Mouse (Mus musculus): ENCODE measurements around the gene Prkcb.

Prkcb gene

GRCm38 (mm10) chr7:122402041-122402440 is 113.5 kb downstream of the Prkcb start:
- DNase-seq (ENCODE audit: low spot score), result no peak

DNA sequence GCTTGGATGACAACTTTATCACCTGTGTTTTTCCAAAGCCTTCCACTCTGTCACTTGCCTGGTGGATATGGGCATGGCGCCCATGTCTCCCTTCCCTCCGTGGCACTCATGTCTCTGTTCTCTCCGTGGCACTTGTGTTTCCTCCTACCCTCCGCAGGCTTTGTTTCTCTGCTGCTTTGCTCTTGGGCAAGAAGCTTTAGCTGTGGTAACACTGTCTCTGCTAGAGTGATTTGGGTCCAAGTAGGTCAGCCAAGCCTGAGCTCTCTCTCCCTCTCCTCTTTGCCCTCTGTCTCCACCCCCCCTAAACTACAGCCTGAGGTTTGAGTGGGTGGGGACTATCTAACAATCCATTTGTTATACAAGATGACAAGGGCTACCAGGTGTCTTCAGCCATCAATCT is 114.8 kb downstream of the Prkcb start:
- no peak for DNase-seq (ENCODE audit: low spot score)

GRCm38 (mm10) chr7:122404571-122405393 is 116.2 kb downstream of the Prkcb start:
- DNase-seq (ENCODE audit: low spot score), result peak; percentile 82

GRCm38 (mm10) chr7:122406625-122407024 is 118.1 kb downstream of the Prkcb start:
- DNase-seq (ENCODE audit: low spot score), result no peak

- no peak for DNase-seq (ENCODE audit: low spot score)
Observed at GRCm38 (mm10) chr7:122409945-122410344, 121.4 kb downstream of the Prkcb start.

GRCm38 (mm10) chr7:122410873-122411272 is 122.3 kb downstream of the Prkcb start:
- DNase-seq (ENCODE audit: low spot score), result no peak

- no peak for DNase-seq (ENCODE audit: low spot score)
Observed at GRCm38 (mm10) chr7:122413231-122413630, 124.7 kb downstream of the Prkcb start.

DNA sequence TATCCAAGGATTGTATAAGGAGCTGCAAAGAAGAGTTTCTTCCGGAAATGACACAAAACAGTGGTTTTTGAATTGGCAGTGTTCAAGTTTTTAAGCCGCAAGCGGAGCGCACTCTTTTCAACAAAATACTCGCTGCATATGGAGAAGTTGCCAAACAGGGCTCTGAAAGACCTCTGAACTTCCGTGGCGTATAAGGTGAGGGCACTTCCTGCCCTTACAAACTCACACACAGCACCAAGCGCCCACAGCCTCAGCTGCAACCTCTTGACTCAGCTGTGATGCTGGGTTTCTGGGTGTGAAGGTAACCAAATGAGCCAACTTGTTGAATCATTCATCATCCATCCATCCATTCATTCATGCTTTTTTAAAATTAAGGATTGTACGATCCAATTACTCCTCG is 125.6 kb downstream of the Prkcb start:
- DNase-seq (ENCODE audit: low spot score), result no peak

DNA sequence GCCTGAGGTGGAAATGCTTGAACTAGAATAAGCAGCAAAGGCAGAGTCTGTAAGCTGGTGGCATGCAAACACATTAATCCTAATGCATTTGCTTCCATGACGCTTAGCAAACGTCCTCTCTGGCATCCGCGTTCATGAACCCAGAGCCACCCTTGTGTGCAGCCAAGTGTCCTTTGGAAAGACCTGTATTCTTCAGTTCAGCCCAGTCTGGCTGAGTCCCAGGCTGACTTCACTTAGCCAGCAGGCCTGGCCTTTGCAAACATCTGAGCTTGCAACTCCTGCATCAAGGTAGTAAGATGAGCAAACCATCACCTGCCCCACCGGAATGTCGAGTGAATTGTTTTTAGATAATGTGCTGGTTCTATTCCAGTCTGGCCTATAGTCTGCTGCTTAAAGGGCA is 126.1 kb downstream of the Prkcb start:
- no peak for DNase-seq (ENCODE audit: low spot score)

DNA sequence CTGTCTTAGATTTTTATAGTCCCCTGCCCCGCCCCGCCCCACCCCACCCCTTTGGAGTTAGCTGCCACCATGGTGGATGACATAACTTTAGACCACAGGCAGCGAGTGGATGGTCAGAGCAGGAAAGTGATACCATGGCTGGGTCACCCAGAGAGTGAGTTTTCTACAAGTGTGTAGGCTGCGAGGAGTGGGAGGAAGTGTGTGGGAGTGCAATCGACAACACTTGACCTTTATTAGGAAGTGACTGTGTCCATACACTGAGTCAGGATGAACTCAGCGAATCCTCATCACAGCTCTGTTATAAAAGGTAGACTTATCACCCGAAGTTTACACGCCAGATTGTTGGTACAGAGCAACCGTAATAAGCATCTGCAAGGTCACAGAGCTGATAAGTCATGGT is 126.8 kb downstream of the Prkcb start:
- DNase-seq (ENCODE audit: low spot score), result no peak

DNA sequence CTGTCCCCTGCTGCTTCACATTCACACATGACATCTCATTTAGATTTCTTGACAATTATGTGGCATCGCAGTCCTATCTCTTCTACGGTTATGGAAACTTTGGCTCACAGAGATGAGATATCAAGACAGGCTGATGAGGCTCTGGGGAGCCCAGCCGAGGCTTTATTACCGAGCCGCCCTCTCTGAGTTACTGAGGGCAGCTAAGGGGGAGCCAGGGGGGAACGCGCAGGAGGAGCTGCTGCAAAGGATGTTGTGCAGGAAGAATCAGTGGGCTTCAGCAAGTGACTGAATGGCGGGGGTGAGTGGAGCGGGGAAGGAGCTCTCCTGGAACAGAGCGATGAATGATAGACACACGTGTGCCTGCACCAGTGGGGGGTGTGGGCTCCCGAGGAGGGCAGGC is 127.4 kb downstream of the Prkcb start:
- DNase-seq (ENCODE audit: low spot score), result no peak

- DNase-seq (ENCODE audit: low spot score), result no peak
Observed at GRCm38 (mm10) chr7:122418551-122418950, 130.0 kb downstream of the Prkcb start.

DNA sequence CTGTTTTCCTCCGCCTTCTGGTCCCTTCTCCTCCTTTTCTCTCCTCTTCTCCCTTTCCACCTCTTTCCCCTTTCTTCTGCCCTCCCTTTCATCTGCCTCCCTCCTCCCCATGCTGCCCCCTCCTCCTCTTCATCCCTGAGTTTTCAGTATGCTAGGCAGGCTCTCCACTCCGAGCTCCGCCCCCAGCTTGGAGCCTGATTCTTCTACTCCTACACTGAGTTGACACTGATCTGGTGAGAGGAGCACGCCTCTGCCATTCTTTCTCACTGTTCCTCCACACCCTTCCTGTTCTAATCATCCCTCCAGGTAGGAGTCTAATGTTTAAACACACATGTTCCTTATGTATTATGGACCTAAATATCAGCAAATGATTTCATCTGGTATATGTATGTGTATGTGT is 135.3 kb downstream of the Prkcb start:
- no peak for DNase-seq (ENCODE audit: low spot score)

GRCm38 (mm10) chr7:122429134-122429533 is 140.6 kb downstream of the Prkcb start:
- DNase-seq (ENCODE audit: low spot score), result no peak

- no peak for DNase-seq (ENCODE audit: low spot score)
Observed at GRCm38 (mm10) chr7:122432401-122432800, 143.8 kb downstream of the Prkcb start.

- no peak for DNase-seq (ENCODE audit: low spot score)
Observed at GRCm38 (mm10) chr7:122433377-122433776, 144.8 kb downstream of the Prkcb start.

DNA sequence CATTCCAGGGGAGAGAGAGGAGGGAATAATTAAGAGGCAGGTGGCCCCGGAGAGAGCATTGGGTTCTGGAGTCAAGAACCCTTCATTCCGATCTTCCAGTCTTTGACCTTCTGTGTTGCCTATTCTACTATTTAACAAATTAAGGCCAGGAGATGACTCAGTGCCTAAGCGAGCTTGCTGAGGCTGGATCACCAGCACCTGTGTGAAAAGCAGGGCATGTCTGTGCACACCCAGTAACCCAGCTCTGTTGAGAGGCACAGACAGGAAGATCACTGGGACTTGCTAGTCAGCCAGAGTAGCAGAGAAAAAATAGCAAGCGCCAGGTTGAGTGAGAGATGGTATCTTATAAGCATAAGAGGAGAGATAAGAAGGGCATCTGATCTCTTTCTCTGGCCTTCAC is 146.4 kb downstream of the Prkcb start:
- DNase-seq (ENCODE audit: low spot score), result no peak

- DNase-seq (ENCODE audit: low spot score), result no peak
Observed at GRCm38 (mm10) chr7:122435561-122435960, 147.0 kb downstream of the Prkcb start.

GRCm38 (mm10) chr7:122437390-122437789 is 148.8 kb downstream of the Prkcb start:
- no peak for DNase-seq (ENCODE audit: low spot score)

DNA sequence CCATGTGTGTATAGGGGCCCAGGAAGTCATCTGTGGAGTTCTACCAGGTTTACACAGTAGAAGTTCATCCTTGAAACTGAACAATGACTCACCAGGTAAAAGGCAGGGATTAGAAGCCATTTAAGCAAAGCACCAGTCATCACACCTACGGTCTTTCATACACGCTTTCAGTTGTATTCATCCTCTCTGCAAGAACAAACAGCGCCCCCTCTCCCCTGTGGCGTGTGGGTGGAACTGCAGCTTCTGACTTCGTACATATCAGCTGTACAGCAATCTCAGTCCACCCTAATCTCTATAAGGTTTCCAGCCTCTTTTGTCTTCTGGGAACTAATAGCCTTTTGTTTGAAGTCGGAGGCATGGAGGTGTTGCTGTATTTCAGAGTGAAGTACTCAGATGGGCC is 156.5 kb downstream of the Prkcb start:
- DNase-seq (ENCODE audit: low spot score), result no peak

- no peak for DNase-seq (ENCODE audit: low spot score)
Observed at GRCm38 (mm10) chr7:122452671-122453070, 164.1 kb downstream of the Prkcb start.

DNA sequence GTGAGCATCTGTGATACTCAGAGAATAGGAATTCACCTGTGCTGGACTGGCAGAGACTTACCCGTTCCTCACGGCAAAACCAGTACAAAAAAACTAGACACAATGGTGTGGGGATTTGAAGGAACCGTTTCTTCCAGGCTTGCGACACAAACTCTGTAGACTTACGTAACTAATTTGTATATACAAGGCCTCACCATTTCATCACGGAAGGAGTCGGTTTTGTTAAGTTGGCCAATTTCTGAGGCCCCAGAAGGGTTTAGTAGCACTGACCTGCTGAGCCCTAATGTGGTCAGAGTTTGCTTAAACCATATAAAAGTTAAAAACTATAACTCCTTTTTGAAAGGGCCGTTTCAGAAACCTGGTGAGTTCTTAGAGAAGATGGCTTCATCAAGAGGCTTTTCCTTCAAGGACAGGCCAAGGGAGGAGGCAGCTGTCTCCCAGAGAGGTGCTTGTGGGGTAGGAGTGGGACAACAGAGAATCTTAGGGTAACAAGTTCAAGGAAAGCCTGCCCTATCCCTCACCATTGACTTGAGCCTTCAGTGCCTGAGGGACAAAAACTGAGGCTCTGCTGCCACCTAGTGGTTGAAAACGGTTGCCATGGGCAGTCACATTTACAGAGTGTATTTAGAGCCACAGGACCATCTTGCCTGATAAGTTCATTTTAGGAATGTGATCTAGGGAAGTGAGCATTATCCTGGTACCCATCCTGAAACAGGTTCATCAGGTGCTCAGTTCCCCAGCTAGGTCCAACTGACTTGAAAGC is 170.8 kb downstream of the Prkcb start:
- peak; percentile 75 for DNase-seq (ENCODE audit: low spot score)

DNA sequence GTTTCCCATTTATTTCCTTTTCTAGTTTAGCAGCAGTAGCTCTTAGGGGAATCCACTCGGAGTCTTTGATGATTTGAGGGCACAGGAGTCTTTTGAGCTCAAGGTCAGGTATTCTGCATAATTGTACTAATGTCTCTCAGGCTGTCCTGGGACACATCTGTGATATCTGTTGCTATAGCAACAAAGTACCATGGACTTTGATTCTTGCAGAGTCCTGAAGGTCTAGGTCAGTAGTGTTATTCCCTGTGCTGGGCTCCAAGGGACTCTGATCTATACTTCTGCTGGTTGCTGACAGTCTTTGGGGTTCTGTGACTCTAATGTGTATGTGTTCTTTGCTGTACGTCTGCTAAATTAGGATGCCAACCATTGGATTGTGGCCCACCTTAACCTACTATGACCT is 171.5 kb downstream of the Prkcb start:
- no peak for DNase-seq (ENCODE audit: low spot score)

All from ovary, postnatal 36 days (tissue).